Mouse (Mus musculus): Measurements from ENCODE around the gene Szt2. TPM values are rescaled to one million over a fixed set of nuclear protein-coding genes. Genes with fewer than 3 reads are reported as not detected.
A peak's percentile ranks its signal among the peaks of the same experiment; 100 is the strongest.

The Szt2 gene
- total RNA-seq (2021) (10 to 100 TPM; 17.1 to 18.0 TPM), polyA plus RNA-seq (2012; rRNA removed) (36.6 and 39.7 TPM in 2 replicates)
- long read RNA-seq = 0 reads

DNA sequence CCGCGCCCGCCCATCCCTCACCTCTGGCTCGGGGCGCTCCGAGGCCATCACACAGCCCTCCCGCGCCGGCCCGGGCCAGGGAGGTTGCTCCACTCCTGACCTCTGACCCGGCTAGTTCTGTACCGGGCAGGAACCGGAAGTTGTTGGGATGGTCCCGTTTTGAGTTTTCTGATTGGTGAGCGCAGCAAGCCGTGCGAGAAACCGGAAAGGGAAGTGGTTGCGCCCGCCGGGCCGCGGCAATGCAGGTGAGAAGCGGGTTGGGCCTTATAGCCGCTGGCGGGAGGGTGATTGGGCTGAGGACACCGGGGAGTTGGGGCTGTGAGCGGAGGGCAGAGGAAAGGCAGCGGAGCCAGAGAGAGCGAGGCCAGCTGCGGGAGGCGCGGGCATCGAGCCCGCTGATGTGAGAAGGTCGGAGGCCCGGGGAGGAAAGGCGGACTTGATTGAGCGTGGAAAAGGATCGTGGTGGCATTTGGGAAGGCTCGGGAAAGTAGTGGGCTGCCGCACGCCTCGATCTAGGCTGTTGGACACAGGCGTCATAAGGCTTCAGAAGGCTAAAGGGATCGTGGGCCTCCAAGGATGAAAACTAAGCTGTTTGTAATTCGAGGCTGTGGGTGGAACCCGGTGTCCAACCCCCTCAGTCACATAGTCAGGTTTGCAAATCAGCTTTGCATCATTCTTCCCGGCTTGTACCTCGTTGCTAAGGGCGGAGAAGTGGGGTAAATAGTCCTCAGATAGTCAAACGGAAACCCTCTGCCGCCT is at the start of gene Szt2, which contains the start of gene Med8:
TSS of gene Szt2 (minus strand) at position 132 of the 759 bp plus-strand sequence.
TSS of gene Med8 (plus strand) at position 196 of the 759 bp plus-strand sequence.
- peak; percentile 95 for DNase-seq

DNA sequence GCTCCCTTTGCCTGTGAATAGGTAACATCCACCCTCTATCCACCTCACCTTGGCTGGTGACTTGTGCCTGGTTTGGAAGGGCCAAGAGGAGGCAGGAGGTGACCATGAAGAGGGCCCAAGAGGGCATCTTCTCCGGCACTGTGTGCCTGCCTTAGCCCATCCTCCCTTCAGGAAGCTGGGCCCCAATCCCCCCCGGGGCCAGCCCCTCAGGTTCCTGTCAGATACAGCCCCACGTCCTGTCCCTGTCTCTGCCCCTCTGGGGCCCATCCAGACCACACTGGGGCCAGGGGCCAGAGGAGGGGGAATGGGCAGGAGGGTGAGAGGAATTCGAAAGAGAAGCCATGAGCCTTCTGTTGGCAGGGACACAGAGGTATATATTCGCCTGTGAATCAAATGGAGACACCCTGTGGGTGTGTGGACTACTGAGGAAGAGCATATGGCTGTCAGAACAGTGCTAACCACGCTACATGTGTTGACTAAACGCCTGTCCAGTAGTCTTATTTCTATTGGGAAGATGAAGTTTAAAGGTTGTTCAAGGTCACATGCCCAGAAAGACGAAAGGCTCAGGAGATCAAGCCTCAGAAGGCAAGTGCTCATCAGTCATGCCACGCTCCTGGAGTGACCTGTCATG is 48.4 kb upstream of the Szt2 start, which contains the start of gene Mpl:
TSS of gene Mpl (minus strand) at position 169 of the 631 bp plus-strand sequence.
- DNase-seq = no peak

DNA sequence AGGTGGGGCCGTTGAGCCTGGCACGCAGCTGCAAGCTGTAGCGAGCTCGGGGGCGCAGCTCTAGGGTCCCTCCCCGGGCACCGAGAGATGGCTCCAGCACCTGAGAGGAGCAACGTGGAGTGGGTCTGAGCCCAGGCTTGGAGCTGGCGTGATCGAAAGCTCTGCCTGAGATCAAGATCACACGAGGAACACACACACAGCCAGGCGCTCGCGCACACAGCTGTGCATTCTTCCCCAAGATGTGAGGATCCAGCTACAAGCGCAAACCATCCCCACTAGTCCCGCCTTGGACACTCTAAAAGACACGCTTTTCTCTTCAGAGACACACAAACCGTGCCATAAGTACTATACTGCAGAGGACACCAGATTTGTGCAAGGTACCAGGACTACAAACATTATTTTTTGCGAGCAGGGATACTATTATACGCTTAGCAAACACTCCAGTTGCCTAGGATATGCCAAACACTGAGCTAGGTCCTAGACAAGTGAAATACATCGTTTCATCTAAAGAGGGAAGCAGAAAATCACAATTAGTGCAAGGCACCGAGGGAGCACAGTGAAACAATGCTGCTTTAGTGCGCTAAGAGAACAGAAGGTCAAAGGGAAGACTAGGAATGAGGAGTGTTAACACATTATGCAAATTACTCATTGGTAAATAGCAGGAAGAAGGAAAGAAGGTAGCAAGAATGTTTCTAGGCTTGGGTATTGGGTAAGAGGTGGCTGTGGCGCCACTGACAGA is 37.5 kb upstream of the Szt2 start:
- DNase-seq = no peak

DNA sequence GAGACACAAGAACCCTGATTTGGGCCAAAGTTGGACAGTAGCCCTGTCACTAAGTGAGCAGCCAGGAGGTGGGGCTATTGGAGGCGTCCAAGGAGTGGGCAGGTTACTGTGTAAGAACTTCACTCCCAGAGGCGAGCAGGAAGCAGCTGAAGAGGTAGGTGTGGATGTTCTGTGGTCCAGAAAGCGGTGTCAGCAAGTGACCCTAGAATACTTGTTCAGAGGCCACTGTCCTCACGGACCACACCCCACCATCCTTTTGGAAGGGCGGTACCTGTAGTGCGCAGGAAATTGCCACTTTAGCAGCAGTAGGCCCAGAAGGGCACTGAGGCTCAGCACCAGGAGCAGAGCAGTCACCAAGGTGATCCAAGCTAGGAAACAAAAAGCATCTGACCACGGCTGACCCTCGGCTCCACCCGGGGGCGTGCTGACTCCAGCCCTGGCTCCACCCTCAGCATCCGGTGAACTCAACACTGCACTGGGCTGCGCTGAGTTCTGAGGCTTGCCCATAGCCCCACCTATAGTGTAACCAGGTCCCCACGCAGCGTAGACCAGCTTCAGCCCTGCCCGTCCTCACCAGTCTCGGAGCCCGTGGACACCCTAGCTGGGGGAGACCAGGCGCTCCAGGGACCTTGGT is 36.8 kb upstream of the Szt2 start:
- peak; percentile 42 for DNase-seq

DNA sequence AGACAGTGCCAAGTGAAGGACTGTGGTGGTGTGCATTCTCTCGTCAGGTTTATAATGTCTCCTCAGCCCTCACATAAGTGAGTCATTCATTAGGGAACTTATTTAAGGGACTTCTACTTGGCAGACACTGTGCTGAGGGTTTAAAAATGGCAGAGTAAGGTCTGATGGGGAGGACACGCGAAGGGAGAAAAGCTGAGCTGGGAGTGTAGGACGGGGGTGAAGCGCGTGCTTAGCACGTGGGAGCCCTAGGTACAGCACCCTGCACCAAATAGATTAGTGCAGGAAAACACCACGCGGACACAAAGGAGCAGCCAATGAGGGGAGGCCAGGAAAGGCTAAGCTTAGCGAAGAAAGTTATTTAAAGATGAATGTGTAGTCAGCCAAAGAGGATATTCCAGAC is 36.0 kb upstream of the Szt2 start:
- no peak for DNase-seq

DNA sequence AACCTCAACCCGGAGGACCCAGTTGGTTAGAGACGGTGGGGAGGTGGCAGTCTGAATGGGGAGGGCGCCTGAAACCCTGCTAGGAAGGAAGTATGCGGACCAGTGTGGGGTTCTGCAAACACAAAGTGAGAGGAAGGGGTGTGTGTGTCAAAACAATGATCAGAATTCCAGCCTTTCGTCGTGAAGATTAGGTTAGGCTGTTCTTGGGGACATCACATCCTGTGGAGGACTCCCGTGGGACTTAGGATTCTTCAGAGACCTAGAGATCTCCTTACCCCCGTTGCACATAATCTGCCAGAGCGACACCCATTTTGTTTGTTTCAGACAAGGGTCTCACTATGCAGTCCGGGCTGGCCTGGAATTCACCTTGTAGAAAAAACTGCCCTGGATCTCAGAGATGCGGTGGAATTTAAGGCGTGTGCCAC is 28.8 kb upstream of the Szt2 start:
- DNase-seq = no peak

DNA sequence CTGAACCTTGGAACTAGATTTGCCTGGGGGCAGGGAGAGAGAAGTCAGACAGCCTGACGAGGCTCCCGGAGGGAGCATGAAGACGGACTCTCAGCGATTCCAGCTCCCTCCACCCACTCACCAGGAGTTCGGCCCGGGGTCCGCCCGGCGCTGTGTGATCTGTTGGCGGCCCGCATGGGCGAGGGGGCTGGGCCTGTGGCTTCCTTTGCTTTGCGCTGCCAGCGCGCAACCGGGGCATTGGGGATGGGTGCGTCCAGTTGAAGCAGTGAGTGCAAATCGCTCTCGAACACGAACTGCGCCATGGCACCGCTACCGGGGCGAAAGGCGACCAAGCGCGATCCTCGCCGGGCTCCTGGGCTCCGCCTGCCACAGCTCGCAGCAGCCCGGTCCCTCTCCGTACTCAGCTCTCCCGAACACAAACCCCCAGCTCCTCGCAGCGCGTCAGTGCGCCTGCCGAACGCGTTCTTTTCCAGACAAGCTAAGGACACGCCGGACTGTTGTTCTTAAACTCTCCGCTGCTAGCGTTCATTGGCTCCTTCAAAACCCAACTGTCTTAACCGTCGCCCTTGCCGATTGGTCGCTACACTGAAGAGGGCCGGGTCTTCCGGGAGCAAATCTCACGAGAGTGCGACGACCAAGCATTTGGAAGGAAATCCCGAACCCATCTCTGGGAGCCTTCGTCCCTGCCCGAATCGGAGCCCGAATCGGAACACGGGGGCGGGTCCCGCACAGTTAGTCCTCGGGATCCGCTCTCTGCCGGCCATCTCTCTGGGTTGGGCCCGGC is 27.9 kb upstream of the Szt2 start, which contains the start of gene Cdc20:
TSS of gene Cdc20 (minus strand) at position 533 of the 784 bp plus-strand sequence.
- DNase-seq = peak; percentile 93

DNA sequence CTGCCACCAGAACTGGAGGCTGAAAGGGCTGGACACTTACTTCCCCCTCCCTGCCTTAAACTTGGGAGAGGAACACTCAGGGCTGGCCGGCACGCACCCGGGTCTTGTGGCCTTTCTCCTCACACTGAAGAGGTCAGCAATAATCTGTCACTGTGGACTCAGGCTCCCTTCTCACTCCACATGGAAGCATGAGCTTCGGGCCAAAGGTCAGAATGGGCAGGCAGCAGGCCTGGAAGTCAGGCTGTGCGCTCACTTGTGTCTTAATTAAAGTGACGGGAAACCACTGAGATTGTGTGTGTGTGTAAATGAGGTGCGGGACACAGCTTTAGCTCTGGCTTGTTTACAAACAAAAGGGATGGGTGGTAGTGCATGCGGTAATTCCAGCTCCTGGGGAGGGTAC is 23.3 kb upstream of the Szt2 start:
- DNase-seq = no peak

DNA sequence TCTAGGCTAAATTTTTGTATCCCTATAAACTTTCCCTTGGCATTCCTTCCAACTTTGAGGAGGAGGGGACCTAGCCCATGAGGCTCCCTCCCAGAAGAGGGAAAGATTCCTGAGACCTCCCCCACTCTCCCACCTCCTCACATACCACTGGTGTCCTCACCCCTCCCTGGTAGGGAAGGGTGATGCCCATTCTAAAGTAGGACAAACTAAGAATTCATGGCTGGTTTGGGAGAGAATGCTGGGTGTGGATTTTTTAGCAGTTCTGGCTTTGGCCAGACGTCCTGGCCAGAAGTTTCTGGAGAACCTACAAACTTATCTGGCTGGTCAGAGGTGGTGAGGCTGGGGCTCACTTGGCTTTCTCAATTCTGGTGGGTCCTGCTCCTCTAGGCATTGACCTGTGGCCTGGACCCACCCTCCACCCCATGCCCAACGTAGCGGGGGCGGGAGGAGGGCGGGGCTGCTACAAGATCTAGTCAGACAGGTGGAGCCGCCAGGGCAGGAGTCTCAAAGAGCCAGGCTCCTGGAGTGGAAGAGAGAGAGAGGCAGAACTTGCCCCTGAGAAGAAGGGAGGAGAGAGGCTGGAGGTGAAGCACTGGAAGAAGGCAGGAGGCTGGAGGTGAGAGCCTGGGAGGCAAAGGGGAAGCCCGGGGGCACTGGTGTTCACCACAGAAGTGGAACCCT is 20.3 kb upstream of the Szt2 start:
- no peak for DNase-seq

DNA sequence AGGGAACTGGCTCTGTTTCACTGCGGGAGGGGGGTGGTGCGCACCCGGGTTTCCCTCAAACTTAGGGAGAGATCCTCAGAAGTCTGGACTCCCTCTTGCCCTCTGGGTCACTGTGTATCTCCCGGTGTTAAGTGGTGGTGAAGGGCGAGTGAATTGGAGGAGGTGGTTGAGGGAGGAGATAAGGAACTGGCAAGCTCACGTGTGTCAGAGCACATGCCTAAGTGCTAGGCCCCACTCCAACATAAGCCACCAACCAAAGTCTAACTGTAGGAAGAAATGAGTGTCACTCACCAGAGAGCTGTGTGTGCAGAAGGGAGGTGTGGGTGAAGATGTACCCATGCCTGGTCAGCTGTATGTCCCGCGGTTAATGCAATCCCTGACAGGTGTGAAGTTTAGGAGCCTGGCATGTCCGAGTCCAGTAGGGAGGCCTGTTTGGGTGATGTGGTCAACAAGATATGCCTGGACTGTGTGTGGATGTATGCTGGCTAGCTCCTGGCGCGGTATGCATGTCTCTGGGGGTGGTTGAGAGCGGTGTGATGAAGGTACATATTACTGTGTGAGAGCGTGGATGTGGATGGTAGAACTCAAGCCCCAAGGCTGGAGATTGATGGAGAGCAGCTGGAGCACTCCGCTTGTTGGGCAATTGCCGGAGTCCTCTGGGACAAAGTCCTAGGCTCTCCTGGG is 19.6 kb upstream of the Szt2 start:
- no peak for DNase-seq

DNA sequence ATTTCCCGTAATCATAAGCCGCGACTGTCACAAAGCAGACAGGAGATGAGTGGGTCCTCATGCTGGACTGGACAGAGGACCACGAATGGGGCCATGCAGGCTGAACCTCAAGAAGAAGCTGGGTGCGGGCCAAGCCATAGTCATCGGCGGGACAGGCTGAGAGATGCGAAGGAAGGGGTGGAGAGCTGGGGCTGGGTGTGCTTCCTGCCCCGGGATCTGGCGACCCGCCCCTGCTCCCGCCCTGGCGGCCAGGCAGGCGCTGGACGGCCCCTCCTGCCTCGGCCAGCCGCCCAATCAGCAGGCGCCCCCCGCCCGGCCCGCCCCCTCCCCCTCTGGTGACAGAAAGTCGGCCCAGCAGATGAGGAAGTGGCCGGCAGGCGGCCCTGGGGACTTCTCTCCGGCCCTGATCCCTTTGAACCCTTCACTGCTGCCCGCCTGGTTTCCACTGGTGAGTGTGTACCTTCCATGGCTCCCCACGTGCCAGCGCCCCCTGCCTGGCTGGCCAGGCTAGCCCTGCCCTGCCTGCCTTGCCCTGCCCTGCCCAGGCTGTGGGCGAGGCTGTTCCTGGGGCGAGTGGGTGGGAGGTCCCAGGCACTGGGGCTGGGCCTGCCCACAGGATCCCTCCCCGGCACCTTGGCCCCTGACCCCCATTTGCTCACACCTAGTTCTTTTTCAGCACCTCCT is 18.8 kb upstream of the Szt2 start, which contains the start of gene Elovl1:
TSS of gene Elovl1 (plus strand) at position 326 of the 684 bp plus-strand sequence.
- peak; percentile 97 for DNase-seq

DNA sequence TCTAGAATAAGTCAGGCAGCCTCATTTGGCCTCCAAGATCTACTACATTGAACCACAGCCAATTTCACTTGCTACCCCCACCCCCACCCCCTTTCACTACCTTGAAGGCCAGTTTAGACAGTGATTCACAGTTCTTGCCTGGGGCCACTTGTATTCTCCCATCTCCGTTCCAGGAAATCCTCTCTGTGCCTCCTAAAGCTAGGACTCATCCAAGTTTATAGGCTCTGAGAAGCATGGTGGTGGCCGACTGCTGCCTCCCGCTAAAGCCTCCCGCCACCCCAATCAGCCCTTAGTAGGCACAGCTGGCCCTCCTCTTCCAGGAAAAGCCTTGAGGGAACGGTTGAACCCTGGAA is 18.3 kb upstream of the Szt2 start:
- DNase-seq = no peak

DNA sequence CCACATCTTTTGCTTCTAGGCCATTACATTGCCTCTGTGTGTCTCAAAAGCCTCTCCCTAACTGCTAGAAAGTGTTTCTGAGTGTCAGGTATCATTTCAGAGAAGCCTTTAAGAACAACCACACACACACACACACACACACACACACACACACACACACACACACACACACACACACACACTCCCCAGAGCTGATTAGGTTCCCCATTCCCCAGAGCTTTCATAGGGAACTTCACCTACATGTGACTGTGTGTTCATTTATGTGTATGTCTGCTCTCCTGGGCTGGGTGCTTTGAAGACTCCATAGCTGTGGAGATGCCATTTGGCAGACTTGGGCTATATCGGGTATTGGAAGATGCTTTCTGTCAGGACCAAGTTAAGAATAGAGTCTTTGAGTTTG is 16.3 kb upstream of the Szt2 start:
- no peak for DNase-seq

DNA sequence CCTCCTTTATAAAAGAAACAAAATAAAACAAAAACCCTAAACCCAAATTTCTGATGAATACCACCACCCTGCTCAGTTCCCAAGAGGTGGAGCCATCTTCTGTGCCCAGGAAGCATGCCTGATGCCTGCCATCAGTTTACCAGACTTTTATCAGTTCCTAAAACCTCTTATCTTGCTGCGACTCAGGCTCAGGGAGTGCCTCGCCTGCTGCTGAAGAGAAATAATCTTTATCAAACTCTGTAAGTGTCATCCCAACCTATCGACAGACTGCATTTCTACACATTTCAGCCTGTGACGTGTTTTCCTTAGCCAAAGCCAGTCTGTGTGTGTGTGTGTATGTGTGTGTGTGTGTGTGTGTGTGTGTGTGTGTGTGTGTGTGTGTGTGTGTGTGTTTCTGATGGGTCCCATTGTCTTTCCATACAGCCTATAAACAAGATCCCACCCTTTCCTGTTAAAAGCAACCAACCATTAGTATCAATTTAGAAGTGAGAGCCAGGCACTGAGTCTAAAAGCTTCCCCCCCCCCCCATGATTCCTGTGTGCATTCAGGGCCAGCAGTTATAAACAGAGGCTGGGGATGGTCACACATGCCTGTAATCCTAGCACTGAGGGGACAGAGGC is 15.6 kb upstream of the Szt2 start:
- no peak for DNase-seq

DNA sequence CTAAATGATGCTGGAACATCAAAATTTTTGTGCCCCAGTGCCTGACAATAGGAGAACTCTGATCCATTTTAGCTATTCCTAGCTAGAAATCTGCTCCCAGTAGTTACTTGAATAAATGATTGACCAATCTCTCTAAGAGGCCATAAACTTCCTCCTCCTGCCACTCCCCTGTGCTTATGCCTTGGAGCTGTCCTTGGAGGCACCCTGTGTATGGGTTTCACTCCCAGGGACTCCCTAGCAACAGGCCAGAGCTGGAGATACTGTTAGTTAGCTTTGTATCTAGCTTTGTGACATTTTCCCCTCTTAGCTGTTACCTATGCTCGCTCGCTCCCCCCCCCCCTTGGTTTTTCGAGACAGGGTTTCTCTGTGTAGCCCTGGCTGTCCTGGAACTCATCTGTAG is 12.3 kb upstream of the Szt2 start:
- DNase-seq = no peak

DNA sequence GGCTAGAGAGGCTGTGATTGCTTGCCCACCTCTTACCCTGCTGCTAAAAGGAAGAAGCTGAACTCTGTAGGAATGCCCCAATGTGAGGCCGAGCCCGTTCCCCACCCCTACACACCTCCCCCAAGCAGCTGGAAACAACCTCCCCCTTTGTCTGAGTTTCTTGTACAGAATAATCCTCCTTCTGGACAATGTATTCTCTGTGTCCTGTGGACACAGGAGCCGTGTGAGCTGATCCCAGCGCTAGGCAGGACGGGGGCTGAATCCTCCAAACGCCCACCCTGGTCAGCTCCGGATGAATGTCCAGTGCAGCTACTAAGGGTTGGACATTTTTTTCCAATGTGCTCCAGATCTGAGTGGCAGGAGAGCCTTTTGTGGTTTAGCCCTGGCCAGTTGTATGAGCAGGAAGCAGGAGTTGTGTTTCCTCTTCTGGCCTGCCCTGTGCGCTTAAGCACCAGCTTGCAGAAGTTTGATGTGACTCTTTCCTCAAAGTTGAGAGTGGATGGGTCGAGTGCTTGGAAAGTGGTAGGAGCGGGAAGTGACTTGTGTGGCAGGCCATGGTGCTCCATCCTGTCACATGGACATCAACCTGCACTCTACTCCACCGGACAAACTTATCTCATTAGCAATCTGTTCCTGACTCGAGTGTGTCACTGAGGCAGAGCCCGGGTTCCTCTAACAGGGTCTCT is 8.2 kb upstream of the Szt2 start:
- DNase-seq = no peak

DNA sequence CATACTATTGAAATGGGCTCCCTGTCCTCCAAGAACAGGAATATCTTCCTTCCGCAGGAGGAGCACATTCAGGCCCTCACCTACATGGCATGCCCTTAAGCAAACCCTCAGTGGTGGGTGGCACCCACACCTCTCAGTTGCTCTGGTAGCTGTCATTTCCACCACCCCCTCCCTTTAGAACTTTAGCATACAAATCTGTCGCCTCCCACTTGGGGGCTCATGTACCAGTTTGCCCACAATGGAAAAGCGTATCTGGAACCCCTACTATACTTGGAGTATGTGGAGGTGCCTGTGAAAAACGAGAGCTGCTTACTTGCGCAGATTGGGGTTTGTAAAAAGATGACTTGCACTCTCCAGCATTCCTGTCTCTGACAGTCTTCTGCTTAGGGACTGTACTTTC is 7.3 kb upstream of the Szt2 start:
- no peak for DNase-seq

DNA sequence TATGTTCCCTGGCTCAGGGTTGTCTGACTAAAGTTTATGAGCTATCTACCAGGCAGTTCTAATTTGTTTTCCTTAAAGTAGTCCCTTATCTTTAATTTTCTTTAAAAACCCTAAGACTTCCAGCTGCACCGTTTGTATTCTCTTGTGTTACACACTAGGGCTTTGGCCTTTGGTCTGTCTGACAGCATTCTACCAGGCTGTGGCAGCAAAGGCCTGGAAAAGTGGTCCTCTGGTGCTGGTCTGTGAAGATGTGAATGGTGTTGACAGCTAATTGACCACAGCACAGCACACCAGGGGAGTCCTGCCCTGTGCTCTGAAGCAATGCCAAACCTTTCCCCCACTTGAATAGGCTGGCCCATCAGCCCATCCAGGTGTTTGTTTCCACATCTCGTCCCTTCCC is 6.7 kb upstream of the Szt2 start:
- no peak for DNase-seq

Data from adrenal gland, adult 2 months (tissue).